Mouse (Mus musculus): Measurements from ENCODE around the gene Plcd3. TPM values are rescaled to one million over a fixed set of nuclear protein-coding genes. Genes with fewer than 3 reads are reported as not detected.

Gene Plcd3
- polyA plus RNA-seq, 1 experiment from 2014 or later, result 13.6 TPM

- WGBS, result 96% methylated on average over 3 of the region's 3 CpGs
- Histone ChIP-seq H3K4me3 (ENCODE audit: low read length) (no peak overlapping the region), H3K36me3 (ENCODE audit: control insufficient read depth, insufficient read depth) (peaks cover 33% of the 10 kb centered on the region), H3K27ac (ENCODE audit: low read length) (no peak overlapping the region), H3K4me2 (ENCODE audit: low read depth, low read length) (no peak overlapping the region), H3K9me3 (replicated peaks; ENCODE audit: control insufficient read depth, low read length) (no peaks in the 10 kb centered on the region), H3K27me3 (ENCODE audit: control insufficient read depth, insufficient read depth, low read length) (no peaks in the 10 kb centered on the region), H3K9ac (ENCODE audit: low read length) (no peak overlapping the region), H3K4me1 (ENCODE audit: control insufficient read depth, insufficient read depth, low read length) (no peaks in the 10 kb centered on the region)
- ATAC-seq (replicated peaks; ENCODE audit: extremely low read depth, insufficient read depth, low FRiP score), result no peak
Observed at GRCm38 (mm10) chr11:103043982-103044381, 57.5 kb downstream of the Plcd3 start.

- H3K4me1 ChIP-seq (ENCODE audit: control insufficient read depth, insufficient read depth, low read length), result 0 out of 2 replicates have a peak, but pooled peaks cover 2% of the 10 kb centered on the region
- H3K27ac ChIP-seq (ENCODE audit: low read length), result no peak overlapping the region
- no peak overlapping the region for H3K4me3 ChIP-seq (ENCODE audit: low read length)
- H3K27me3 ChIP-seq (ENCODE audit: control insufficient read depth, insufficient read depth, low read length), result no peaks in the 10 kb centered on the region
- no peak for ATAC-seq (replicated peaks; ENCODE audit: extremely low read depth, insufficient read depth, low FRiP score)
- no peak overlapping the region for H3K4me2 ChIP-seq (ENCODE audit: low read depth, low read length)
- no peak overlapping the region for H3K9ac ChIP-seq (ENCODE audit: low read length)
- H3K9me3 ChIP-seq (replicated peaks; ENCODE audit: control insufficient read depth, low read length), result no peaks in the 10 kb centered on the region
- 69% methylated on average over 4 of the region's 4 CpGs for WGBS
- H3K36me3 ChIP-seq (ENCODE audit: control insufficient read depth, insufficient read depth), result peaks cover 36% of the 10 kb centered on the region
Observed at GRCm38 (mm10) chr11:103042828-103043227, 58.6 kb downstream of the Plcd3 start.

GRCm38 (mm10) chr11:103038037-103038436 lies 63.4 kb downstream of the Plcd3 start:
- Histone ChIP-seq H3K9ac (ENCODE audit: low read length) (no peak overlapping the region), H3K36me3 (ENCODE audit: control insufficient read depth, insufficient read depth) (peaks cover 3% of the 10 kb centered on the region; the same call in 1 of the 2 replicates), H3K4me3 (ENCODE audit: low read length) (no peak overlapping the region), H3K9me3 (replicated peaks; ENCODE audit: control insufficient read depth, low read length) (no peaks in the 10 kb centered on the region), H3K27me3 (ENCODE audit: control insufficient read depth, insufficient read depth, low read length) (no peaks in the 10 kb centered on the region), H3K4me2 (ENCODE audit: low read depth, low read length) (no peak overlapping the region), H3K27ac (ENCODE audit: low read length) (no peak overlapping the region), H3K4me1 (ENCODE audit: control insufficient read depth, insufficient read depth, low read length) (peaks cover 5% of the 10 kb centered on the region; the same call in 1 of the 2 replicates)
- ATAC-seq (replicated peaks; ENCODE audit: extremely low read depth, insufficient read depth, low FRiP score), result no peak
- WGBS, result 51% methylated on average over 6 of the region's 6 CpGs

- no peak for ATAC-seq (replicated peaks; ENCODE audit: extremely low read depth, insufficient read depth, low FRiP score)
- 88% methylated on average over 8 of the region's 8 CpGs for WGBS
Observed at GRCm38 (mm10) chr11:103036881-103037465, 64.5 kb downstream of the Plcd3 start.

GRCm38 (mm10) chr11:103035007-103035406 lies 66.5 kb downstream of the Plcd3 start:
- H3K27me3 ChIP-seq (ENCODE audit: control insufficient read depth, insufficient read depth, low read length), result no peaks in the 10 kb centered on the region
- peaks cover 3% of the 10 kb centered on the region; the same call in 1 of the 2 replicates for H3K36me3 ChIP-seq (ENCODE audit: control insufficient read depth, insufficient read depth)
- WGBS, result 73% methylated on average over 6 of the region's 6 CpGs
- H3K4me2 ChIP-seq (ENCODE audit: low read depth, low read length), result no peak overlapping the region
- no peak for ATAC-seq (replicated peaks; ENCODE audit: extremely low read depth, insufficient read depth, low FRiP score)
- no peak overlapping the region for H3K4me3 ChIP-seq (ENCODE audit: low read length)
- H3K4me1 ChIP-seq (ENCODE audit: control insufficient read depth, insufficient read depth, low read length), result peaks cover 8% of the 10 kb centered on the region
- H3K9ac ChIP-seq (ENCODE audit: low read length), result no peak overlapping the region
- no peak overlapping the region for H3K27ac ChIP-seq (ENCODE audit: low read length)
- no peaks in the 10 kb centered on the region for H3K9me3 ChIP-seq (replicated peaks; ENCODE audit: control insufficient read depth, low read length)

More at GRCm38 (mm10) chr11:103036881-103037465, 64.5 kb downstream of the Plcd3 start:
- Histone ChIP-seq H3K27ac (ENCODE audit: low read length) (no peak overlapping the region), H3K27me3 (ENCODE audit: control insufficient read depth, insufficient read depth, low read length) (no peaks in the 10 kb centered on the region), H3K9ac (ENCODE audit: low read length) (no peak overlapping the region), H3K9me3 (replicated peaks; ENCODE audit: control insufficient read depth, low read length) (no peaks in the 10 kb centered on the region), H3K4me1 (ENCODE audit: control insufficient read depth, insufficient read depth, low read length) (peaks cover 8% of the 10 kb centered on the region), H3K4me2 (ENCODE audit: low read depth, low read length) (no peak overlapping the region), H3K4me3 (ENCODE audit: low read length) (no peak overlapping the region), H3K36me3 (ENCODE audit: control insufficient read depth, insufficient read depth) (peaks cover 3% of the 10 kb centered on the region; the same call in 1 of the 2 replicates)

GRCm38 (mm10) chr11:103033030-103033429 lies 68.4 kb downstream of the Plcd3 start:
- Histone ChIP-seq H3K9ac (ENCODE audit: low read length) (no peak overlapping the region), H3K9me3 (replicated peaks; ENCODE audit: control insufficient read depth, low read length) (no peaks in the 10 kb centered on the region), H3K27me3 (ENCODE audit: control insufficient read depth, insufficient read depth, low read length) (no peaks in the 10 kb centered on the region), H3K4me1 (ENCODE audit: control insufficient read depth, insufficient read depth, low read length) (peaks cover 11% of the 10 kb centered on the region), H3K4me3 (ENCODE audit: low read length) (no peak overlapping the region), H3K4me2 (ENCODE audit: low read depth, low read length) (no peak overlapping the region), H3K27ac (ENCODE audit: low read length) (no peak overlapping the region), H3K36me3 (ENCODE audit: control insufficient read depth, insufficient read depth) (no peaks in the 10 kb centered on the region)
- ATAC-seq (replicated peaks; ENCODE audit: extremely low read depth, insufficient read depth, low FRiP score), result no peak
- 78% methylated on average over 3 of the region's 3 CpGs for WGBS

GRCm38 (mm10) chr11:103028176-103028891 lies 73.1 kb downstream of the Plcd3 start, which contains the start of the genes Nmt1 and Dcakd:
Nmt1 (plus strand) TSS chr11:103028190.
Dcakd (minus strand) TSS chr11:103028333.
- H3K9ac ChIP-seq (ENCODE audit: low read length), result peak within 1 kb of the TSS; percentile 83
- ATAC-seq (replicated peaks; ENCODE audit: extremely low read depth, insufficient read depth, low FRiP score), result peak; percentile 97
- H3K4me3 ChIP-seq (ENCODE audit: low read length), result peak within 1 kb of the TSS; percentile 89
- H3K36me3 ChIP-seq (ENCODE audit: control insufficient read depth, insufficient read depth), result peaks cover 6% of the 10 kb centered on the region
- peak within 1 kb of the TSS; percentile 84 for H3K27ac ChIP-seq (ENCODE audit: low read length)
- H3K27me3 ChIP-seq (ENCODE audit: control insufficient read depth, insufficient read depth, low read length), result no peaks in the 10 kb centered on the region
- H3K4me1 ChIP-seq (ENCODE audit: control insufficient read depth, insufficient read depth, low read length), result peaks cover 16% of the 10 kb centered on the region
- WGBS, result under 1% methylated on average over 36 of the region's 36 CpGs
- peak within 1 kb of the TSS; percentile 78 for H3K4me2 ChIP-seq (ENCODE audit: low read depth, low read length)
- H3K9me3 ChIP-seq (replicated peaks; ENCODE audit: control insufficient read depth, low read length), result no peaks in the 10 kb centered on the region

- WGBS, result 16% methylated on average over 8 of the region's 8 CpGs
- Histone ChIP-seq H3K4me3 (ENCODE audit: low read length) (peak overlapping the region; percentile 89), H3K9me3 (replicated peaks; ENCODE audit: control insufficient read depth, low read length) (no peaks in the 10 kb centered on the region), H3K27ac (ENCODE audit: low read length) (peak overlapping the region; percentile 84), H3K9ac (ENCODE audit: low read length) (peak overlapping the region; percentile 83), H3K36me3 (ENCODE audit: control insufficient read depth, insufficient read depth) (peaks cover 6% of the 10 kb centered on the region), H3K4me1 (ENCODE audit: control insufficient read depth, insufficient read depth, low read length) (peaks cover 14% of the 10 kb centered on the region), H3K27me3 (ENCODE audit: control insufficient read depth, insufficient read depth, low read length) (no peaks in the 10 kb centered on the region), H3K4me2 (ENCODE audit: low read depth, low read length) (peak overlapping the region; percentile 74)
- peak; percentile 8; the same call in 1 of the 2 replicates for ATAC-seq (replicated peaks; ENCODE audit: extremely low read depth, insufficient read depth, low FRiP score)
Observed at GRCm38 (mm10) chr11:103027570-103028175, 73.8 kb downstream of the Plcd3 start.

- Histone ChIP-seq H3K9me3 (replicated peaks; ENCODE audit: control insufficient read depth, low read length) (no peaks in the 10 kb centered on the region), H3K27me3 (ENCODE audit: control insufficient read depth, insufficient read depth, low read length) (no peaks in the 10 kb centered on the region), H3K27ac (ENCODE audit: low read length) (no peak overlapping the region), H3K9ac (ENCODE audit: low read length) (no peak overlapping the region; the same call in 1 of the 2 replicates), H3K36me3 (ENCODE audit: control insufficient read depth, insufficient read depth) (peaks cover 6% of the 10 kb centered on the region), H3K4me1 (ENCODE audit: control insufficient read depth, insufficient read depth, low read length) (peaks cover 14% of the 10 kb centered on the region), H3K4me2 (ENCODE audit: low read depth, low read length) (peak overlapping the region; percentile 74), H3K4me3 (ENCODE audit: low read length) (no peak overlapping the region)
- ATAC-seq (replicated peaks; ENCODE audit: extremely low read depth, insufficient read depth, low FRiP score), result no peak
- 75% methylated on average over 3 of the region's 3 CpGs for WGBS
Observed at GRCm38 (mm10) chr11:103026901-103027300, 74.6 kb downstream of the Plcd3 start.

Data from heart, embryonic 16.5 days (tissue).